Mouse (Mus musculus): ENCODE results near the gene Mak.

DNA sequence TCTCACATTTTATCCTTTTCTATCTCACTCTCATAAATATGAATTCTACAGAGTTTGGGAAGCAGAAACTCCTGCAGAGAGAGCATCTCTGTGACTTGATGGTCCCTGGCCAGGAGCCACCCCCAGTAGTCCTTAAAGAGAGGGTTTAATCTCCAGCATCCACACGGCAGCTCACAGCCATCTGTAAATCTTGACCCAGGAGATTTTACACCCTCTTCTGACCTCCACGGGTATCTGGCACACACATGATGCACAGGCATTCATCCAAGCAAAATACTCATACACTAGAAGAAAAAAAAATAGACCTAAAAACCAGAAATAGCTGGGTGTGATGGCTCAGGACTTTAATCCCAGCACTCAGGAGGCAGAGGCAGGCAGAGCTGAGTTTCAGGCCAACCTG, 91.1 kb downstream of the Mak start:
- no peak for TF ChIP-seq CTCF (IDR thresholded peaks at IDR 0.05; ENCODE audit: low read depth, low read length)
- no peak for TF ChIP-seq POLR2A (IDR thresholded peaks at IDR 0.05; ENCODE audit: borderline replicate concordance, low read depth, low read length)

Data from bone marrow macrophage, adult 2 months (primary cell).